Mouse (Mus musculus) spleen, adult 12 weeks (tissue): ENCODE measurements around the gene Cacna1d.

ENCODE experiments used
- DNase-seq: peaks from one replicate; pipeline ENCODE4 v3.0.0; 2022; ENCODE audit warnings: low spot score

Gene Cacna1d

GRCm38 (mm10) chr14:30018846-30019245 is 472.4 kb downstream of the Cacna1d start:
- DNase-seq, result no peak

- no peak for DNase-seq
These were observed 472.8 kb downstream of the Cacna1d start for GRCm38 (mm10) chr14:30018463-30018801.

- no peak for DNase-seq
These were observed 473.3 kb downstream of the Cacna1d start for GRCm38 (mm10) chr14:30017794-30018462.

- no peak for DNase-seq
These were observed 474.6 kb downstream of the Cacna1d start for GRCm38 (mm10) chr14:30016666-30017065.

- no peak for DNase-seq
These were observed 476.2 kb downstream of the Cacna1d start for GRCm38 (mm10) chr14:30015008-30015407.

GRCm38 (mm10) chr14:30014487-30014886 is 476.8 kb downstream of the Cacna1d start:
- no peak for DNase-seq

- no peak for DNase-seq
These were observed 479.2 kb downstream of the Cacna1d start for GRCm38 (mm10) chr14:30011886-30012560.

- no peak for DNase-seq
These were observed 481.2 kb downstream of the Cacna1d start for GRCm38 (mm10) chr14:30009864-30010560.

- DNase-seq, result no peak
These were observed 482.3 kb downstream of the Cacna1d start, which contains the start of the genes Il17rb and Chdh for GRCm38 (mm10) chr14:30008733-30009575. TSS of gene Il17rb (minus strand) at chr14:30008896. TSS of gene Chdh (plus strand) at chr14:30009023.

- no peak for DNase-seq
These were observed 491.8 kb downstream of the Cacna1d start for GRCm38 (mm10) chr14:29999475-29999811.

- no peak for DNase-seq
These were observed 492.3 kb downstream of the Cacna1d start for GRCm38 (mm10) chr14:29998747-29999474.

- no peak for DNase-seq
These were observed 493.9 kb downstream of the Cacna1d start for GRCm38 (mm10) chr14:29997345-29997744.

- no peak for DNase-seq
These were observed 495.1 kb downstream of the Cacna1d start for GRCm38 (mm10) chr14:29996000-29996751.

- no peak for DNase-seq
These were observed 496.3 kb downstream of the Cacna1d start for GRCm38 (mm10) chr14:29994976-29995375.
